In the genomic region with DNA sequence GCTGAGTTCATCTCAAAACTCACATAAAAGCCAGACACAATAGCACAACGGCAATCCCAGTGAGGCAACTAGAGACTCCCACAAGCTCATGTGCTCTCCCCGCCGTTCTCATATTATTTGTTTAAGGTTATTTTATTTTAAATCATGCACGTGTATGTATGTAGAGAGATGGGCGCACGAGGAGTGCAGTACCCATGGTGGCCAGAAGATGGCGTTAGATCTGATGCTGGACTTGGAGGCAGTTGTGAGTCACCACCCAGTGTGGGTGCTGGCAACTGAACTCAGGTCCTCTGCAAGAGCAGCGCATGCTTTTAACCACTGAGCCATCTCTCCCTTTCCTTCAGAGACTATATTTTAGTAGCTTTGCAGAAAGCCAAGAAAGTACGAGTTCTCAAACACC, we compare ENCODE assay signal across 22 mouse cellular contexts.
DNase-seq lines count a peak whose midpoint lies in the region; ATAC-seq and TF ChIP-seq lines count a peak whose summit lies in the region.
"Had no signal": no experiment of that assay in that cellular context is flagged by ENCODE, and none has a peak within 500 bp of the region (broad histone marks: within the 10 kb centered on the region; RNA-seq: fewer than 3 reads in every experiment).

No protein-coding gene starts in this region.

- no peaks in the 10 kb centered on the region for H3K4me1 ChIP-seq in forebrain, postnatal 0 days (ENCODE audit: insufficient read depth)
- no peaks in the 10 kb centered on the region for H3K4me1 ChIP-seq in forebrain, embryonic 13.5 days
- no peaks in the 10 kb centered on the region for H3K4me1 ChIP-seq in liver, adult 2 months (ENCODE audit: control insufficient read depth, insufficient read depth, low read length)
- H3K4me1 ChIP-seq in spleen, adult 2 months (ENCODE audit: control insufficient read depth, insufficient read depth, insufficient read length), result no peaks in the 10 kb centered on the region
- H3K4me1 ChIP-seq in stomach, postnatal 0 days (replicated peaks; ENCODE audit: control insufficient read depth, insufficient read depth), result no peaks in the 10 kb centered on the region
- H3K4me1 ChIP-seq: hindbrain, embryonic 10.5 days; limb, embryonic 12.5 days; midbrain, embryonic 10.5 days had no signal

- peak; percentile 30; the same call in 1 of the 2 replicates for TF ChIP-seq CTCF in forebrain, postnatal 0 days (IDR thresholded peaks at IDR 0.05; ENCODE audit: low read depth)
- peak; percentile 29 for TF ChIP-seq CTCF in liver, adult 2 months (IDR thresholded peaks at IDR 0.05; ENCODE audit: low read depth, low read length)
- peak; percentile 5; the same call in 1 of the 2 replicates for TF ChIP-seq CTCF in spleen, adult 2 months (IDR thresholded peaks at IDR 0.05; ENCODE audit: extremely low read depth, insufficient read depth, insufficient read length, insufficient replicate concordance)
- peak; percentile 22; the same call in 1 of the 2 replicates for TF ChIP-seq CTCF in stomach, postnatal 0 days (IDR thresholded peaks at IDR 0.05; ENCODE audit: low read depth)

- no peak overlapping the region for H3K4me2 ChIP-seq in forebrain, postnatal 0 days (ENCODE audit: low read depth)
- no peak overlapping the region for H3K4me2 ChIP-seq in forebrain, embryonic 13.5 days
- H3K4me2 ChIP-seq in stomach, postnatal 0 days (replicated peaks; ENCODE audit: low read depth), result no peak overlapping the region
- H3K4me2 ChIP-seq: limb, embryonic 12.5 days had no signal

- no peak overlapping the region for H3K27ac ChIP-seq in forebrain, postnatal 0 days (ENCODE audit: low read depth, low read length)
- no peak overlapping the region for H3K27ac ChIP-seq in forebrain, embryonic 13.5 days
- H3K27ac ChIP-seq in liver, adult 2 months (replicated peaks; ENCODE audit: insufficient read depth, low read depth, low read length), result no peak overlapping the region
- H3K27ac ChIP-seq in spleen, adult 2 months (ENCODE audit: insufficient read depth, low read length), result no peak overlapping the region
- no peak overlapping the region for H3K27ac ChIP-seq in stomach, postnatal 0 days (replicated peaks)
- H3K27ac ChIP-seq: hindbrain, embryonic 10.5 days; limb, embryonic 12.5 days; macrophage; midbrain, embryonic 10.5 days had no signal

- H3K27me3 ChIP-seq in forebrain, postnatal 0 days (ENCODE audit: insufficient read depth, low read length), result no peaks in the 10 kb centered on the region
- no peaks in the 10 kb centered on the region for H3K27me3 ChIP-seq in forebrain, embryonic 13.5 days
- no peaks in the 10 kb centered on the region for H3K27me3 ChIP-seq in liver, adult 2 months (ENCODE audit: control insufficient read depth, insufficient read depth, low read length)
- no peaks in the 10 kb centered on the region for H3K27me3 ChIP-seq in spleen, adult 2 months (ENCODE audit: control insufficient read depth, insufficient read depth, low read length)
- no peaks in the 10 kb centered on the region for H3K27me3 ChIP-seq in stomach, postnatal 0 days (ENCODE audit: control insufficient read depth, insufficient read depth, low read length)
- H3K27me3 ChIP-seq: limb, embryonic 12.5 days had no signal

- DNase-seq in forebrain, postnatal 0 days, result no peak
- DNase-seq in liver, adult 2 months (ENCODE audit: extremely low read depth, low read depth, low spot score), result no peak
- no peak for DNase-seq in liver
- DNase-seq in spleen, adult 2 months (ENCODE audit: low read depth in 1 of 2, low spot score in 2 of 2), result no peak
- DNase-seq in spleen, postnatal 10 days (ENCODE audit: low spot score in 2 of 2), result no peak
- no peak for DNase-seq in stomach, postnatal 0 days (ENCODE audit: low spot score)
- DNase-seq: adrenal gland, postnatal 25 days; cerebellum, adult 11-12 months; gastrocnemius, postnatal 25 days; kidney, adult 9 months; kidney, postnatal 25 days; layer of hippocampus, adult 9-11 months; lung, adult 18-20 months; thymus, postnatal 14 days had no signal

- no peak overlapping the region for H3K9ac ChIP-seq in forebrain, postnatal 0 days
- H3K9ac ChIP-seq in forebrain, embryonic 13.5 days, result no peak overlapping the region
- H3K9ac ChIP-seq in liver, adult 2 months (ENCODE audit: low read depth, low read length), result no peak overlapping the region
- no peak overlapping the region for H3K9ac ChIP-seq in stomach, postnatal 0 days (ENCODE audit: low read length)
- H3K9ac ChIP-seq: limb, embryonic 12.5 days had no signal

- no peak for TF ChIP-seq EP300 in stomach, postnatal 0 days (optimal IDR thresholded peaks at IDR 0.05)

- no peaks in the 10 kb centered on the region for H3K36me3 ChIP-seq in forebrain, postnatal 0 days (ENCODE audit: insufficient read depth)
- no peaks in the 10 kb centered on the region for H3K36me3 ChIP-seq in forebrain, embryonic 13.5 days (ENCODE audit: poor library complexity, severe bottlenecking)
- H3K36me3 ChIP-seq in liver, adult 2 months (ENCODE audit: control insufficient read depth, insufficient read depth, low read length), result no peaks in the 10 kb centered on the region
- H3K36me3 ChIP-seq in spleen, adult 2 months (ENCODE audit: control insufficient read depth, insufficient read depth, low read length), result no peaks in the 10 kb centered on the region
- H3K36me3 ChIP-seq in stomach, postnatal 0 days (ENCODE audit: control insufficient read depth, insufficient read depth, low read length), result no peaks in the 10 kb centered on the region
- H3K36me3 ChIP-seq: hindbrain, embryonic 10.5 days; limb, embryonic 12.5 days; midbrain, embryonic 10.5 days had no signal

- no peak for TF ChIP-seq POLR2A in liver, adult 2 months (IDR thresholded peaks at IDR 0.05; ENCODE audit: extremely low read depth, insufficient read depth, low read length)
- TF ChIP-seq POLR2A in spleen, adult 2 months (IDR thresholded peaks at IDR 0.05; ENCODE audit: low read depth, low read length), result no peak

- H3K4me3 ChIP-seq in forebrain, postnatal 0 days (ENCODE audit: low read depth, low read length), result no peak overlapping the region
- H3K4me3 ChIP-seq in forebrain, embryonic 13.5 days, result no peak overlapping the region
- H3K4me3 ChIP-seq in liver, adult 2 months (ENCODE audit: insufficient read depth, low read depth, low read length), result no peak overlapping the region
- no peak overlapping the region for H3K4me3 ChIP-seq in spleen, adult 2 months (ENCODE audit: extremely low read depth, insufficient read depth, insufficient read length)
- H3K4me3 ChIP-seq in stomach, postnatal 0 days (ENCODE audit: low read depth, low read length), result no peak overlapping the region
- H3K4me3 ChIP-seq: erythroblast, embryonic 14.5 days; hindbrain, embryonic 10.5 days; limb, embryonic 12.5 days; midbrain, embryonic 10.5 days had no signal

- 95% methylated on average over 9 of the region's 9 CpGs for WGBS in forebrain, postnatal 0 days
- 92% methylated on average over 9 of the region's 9 CpGs for WGBS in forebrain, embryonic 13.5 days
- 92% methylated on average over 9 of the region's 9 CpGs for WGBS in liver, adult 2 months
- WGBS in spleen, adult 2 months, result 89% methylated on average over 9 of the region's 9 CpGs
- 90% methylated on average over 9 of the region's 9 CpGs for whole genome bisulfite sequencing in stomach, postnatal 0 days

- no peak for ATAC-seq in forebrain, postnatal 0 days
- ATAC-seq in forebrain, embryonic 13.5 days, result no peak
- ATAC-seq in stomach, postnatal 0 days (ENCODE audit: low FRiP score, low TSS enrichment), result no peak
- no peak for ATAC-seq in erythroblast, adult 5-6 weeks (replicated peaks; ENCODE audit: low FRiP score, poor library complexity, severe bottlenecking)
- ATAC-seq: forebrain, embryonic 14.5 days had no signal

- no peaks in the 10 kb centered on the region for H3K9me3 ChIP-seq in forebrain, postnatal 0 days (ENCODE audit: low read length)
- H3K9me3 ChIP-seq in forebrain, embryonic 13.5 days (replicated peaks), result no peaks in the 10 kb centered on the region
- no peaks in the 10 kb centered on the region for H3K9me3 ChIP-seq in stomach, postnatal 0 days (ENCODE audit: control insufficient read depth, low read length)

- H3K79me2 ChIP-seq in liver, adult 2 months (ENCODE audit: control insufficient read depth, insufficient read depth, low read length), result no peaks in the 10 kb centered on the region
